Mouse (Mus musculus) naive thymus-derived CD4-positive, alpha-beta T cell, adult 2 months (primary cell): ENCODE results near the gene Siglec1.
"Not testable (repeated sequence)": the region's sequence is repeated elsewhere in the genome, so short reads cannot be mapped to it uniquely, and the experiment has no call there.

Source experiments
- DNase-seq: peaks from one replicate; pipeline ENCODE4 v3.0.0-alpha.2; 2011; ENCODE audit warnings: low read depth

The Siglec1 gene

DNA sequence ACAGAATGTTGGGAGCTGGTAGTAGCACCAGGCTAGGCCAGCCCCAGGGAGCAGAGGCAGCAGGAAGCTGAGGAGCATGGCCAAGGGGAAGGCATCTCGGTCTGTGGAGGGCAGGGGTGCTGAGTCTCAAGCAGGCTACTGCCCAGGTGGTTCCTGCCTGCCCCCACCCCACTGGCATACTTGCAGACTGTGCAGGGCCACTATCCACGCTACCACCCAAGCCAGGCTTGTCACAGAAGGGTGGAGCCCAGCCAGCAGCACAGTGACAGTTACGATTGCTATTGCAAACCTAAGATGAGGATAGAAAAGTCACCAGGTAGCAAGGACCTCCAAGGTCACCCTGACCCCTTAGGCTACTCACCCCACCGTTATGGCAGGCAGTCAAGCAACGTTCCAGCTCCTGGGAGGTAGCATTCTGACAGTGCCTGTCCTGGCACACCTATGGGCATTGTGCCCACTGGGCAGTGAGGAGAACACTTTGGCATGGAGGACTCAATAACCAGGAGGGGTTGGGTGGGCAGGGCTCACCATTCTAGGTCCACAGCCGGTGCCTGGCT is 33.6 kb downstream of the Siglec1 start:
- DNase-seq, result no peak

GRCm38 (mm10) chr2:131052043-131052442 is 34.5 kb downstream of the Siglec1 start:
- DNase-seq, result no peak

- no peak for DNase-seq
Observed at GRCm38 (mm10) chr2:131046025-131046424, 40.5 kb downstream of the Siglec1 start.

- no peak for DNase-seq
Observed at GRCm38 (mm10) chr2:131044989-131045720, 41.4 kb downstream of the Siglec1 start.

GRCm38 (mm10) chr2:131044354-131044852 is 42.2 kb downstream of the Siglec1 start:
- DNase-seq, result no peak

DNA sequence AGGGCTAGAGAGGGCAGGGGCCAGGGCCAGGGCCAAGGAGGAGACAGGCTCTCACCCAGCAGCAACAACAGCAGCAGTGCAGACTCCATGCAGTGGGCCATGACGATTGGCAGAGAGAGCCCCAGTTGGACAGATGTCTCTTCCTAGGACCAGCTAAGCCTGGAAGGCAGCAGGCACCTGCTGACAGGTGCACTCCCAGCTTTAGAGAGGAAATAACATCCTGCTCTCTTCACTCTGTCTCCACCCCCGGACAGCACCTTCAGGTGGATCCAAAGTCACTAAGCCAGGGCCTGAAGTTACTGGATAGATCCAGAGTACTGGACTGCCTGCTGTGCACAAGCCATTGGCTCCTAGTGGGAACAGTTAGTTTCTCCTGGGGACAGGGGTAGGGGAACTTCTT is 43.6 kb downstream of the Siglec1 start, which contains the start of gene Gfra4:
Gfra4 (minus strand) TSS at position 101 of the 400 bp plus-strand sequence.
- no peak for DNase-seq

- no peak for DNase-seq
Observed at GRCm38 (mm10) chr2:131040854-131041825, 45.4 kb downstream of the Siglec1 start.

GRCm38 (mm10) chr2:131038675-131039074 is 47.9 kb downstream of the Siglec1 start:
- DNase-seq, result no peak

- DNase-seq, result no peak
Observed at GRCm38 (mm10) chr2:131038197-131038596, 48.4 kb downstream of the Siglec1 start.

DNA sequence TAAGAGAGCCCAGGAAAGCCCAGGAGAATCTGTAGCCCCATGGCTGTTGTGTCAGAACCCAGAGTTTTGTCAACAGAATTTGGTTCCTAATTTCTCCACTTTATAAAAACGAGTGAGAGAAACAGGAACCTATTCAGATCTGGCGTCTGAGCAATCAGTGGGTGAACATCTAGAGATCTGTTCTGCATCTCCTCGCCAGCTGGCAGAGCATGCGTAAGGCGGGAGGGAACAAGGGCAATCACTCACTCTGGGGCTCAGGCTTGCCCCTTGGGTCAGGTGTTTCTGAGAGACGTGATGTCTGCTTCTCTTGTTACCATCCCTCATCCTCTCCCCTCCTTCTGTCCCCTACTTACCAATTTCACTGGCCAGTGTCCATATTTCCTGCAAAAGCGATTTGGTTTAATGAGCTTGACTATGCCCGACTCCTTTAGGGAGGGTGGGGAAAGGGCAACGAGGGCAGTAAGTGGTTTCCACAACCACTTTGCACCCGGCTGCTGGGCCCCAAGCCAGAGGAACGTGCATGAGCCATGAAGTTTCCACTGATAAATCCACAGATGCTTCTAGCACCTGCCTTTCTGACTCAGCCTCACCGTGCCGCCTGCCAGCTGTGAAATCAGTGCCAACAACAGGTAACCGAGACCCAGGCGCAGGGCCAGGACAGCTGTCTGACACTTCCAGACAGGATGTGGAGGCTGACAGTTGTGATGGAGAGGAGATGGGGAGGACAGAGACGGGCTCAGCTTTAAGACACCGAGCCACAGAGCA is 49.2 kb downstream of the Siglec1 start:
- no peak for DNase-seq

DNA sequence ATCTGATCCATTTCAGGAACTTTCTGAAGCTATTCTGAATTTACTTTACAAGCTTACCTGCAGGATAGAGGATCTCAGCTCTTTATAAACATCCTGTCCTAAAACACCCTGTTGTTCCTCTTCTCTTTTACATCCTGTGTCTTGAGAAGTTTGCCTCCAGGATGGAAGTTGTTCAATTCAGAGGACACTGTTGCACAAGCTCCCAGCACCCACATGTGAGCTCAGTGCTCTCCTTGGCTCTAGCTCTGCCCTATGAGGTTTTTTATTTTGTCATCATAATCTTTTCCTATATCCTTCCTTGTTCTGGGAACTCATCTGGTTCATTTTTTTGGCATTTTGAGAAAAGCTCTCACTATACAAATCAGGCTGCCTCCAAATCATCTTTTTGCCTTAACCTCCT is 49.8 kb downstream of the Siglec1 start:
- DNase-seq, result no peak

GRCm38 (mm10) chr2:131036343-131036742 is 50.2 kb downstream of the Siglec1 start:
- DNase-seq, result no peak

GRCm38 (mm10) chr2:131031406-131031805 is 55.2 kb downstream of the Siglec1 start:
- DNase-seq, result not testable (repeated sequence)

DNA sequence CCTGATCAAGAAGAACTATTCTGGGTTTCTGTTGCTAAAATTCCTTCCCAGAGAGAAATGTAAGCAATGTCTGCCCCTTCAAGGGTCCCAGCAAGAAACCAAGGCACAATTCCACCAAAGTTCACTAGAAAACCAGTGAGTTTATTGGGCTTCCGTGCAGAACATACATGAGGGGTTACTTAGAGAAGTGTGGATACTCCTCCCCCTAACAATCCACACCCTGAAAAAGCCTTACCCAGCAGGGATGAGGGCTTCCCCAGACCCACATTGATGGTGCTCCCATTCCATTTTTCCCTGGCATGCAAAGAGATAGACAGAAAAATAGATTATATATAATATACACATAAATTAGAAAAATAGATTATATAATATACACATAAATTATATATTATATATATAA is 55.6 kb downstream of the Siglec1 start:
- DNase-seq, result no peak

DNA sequence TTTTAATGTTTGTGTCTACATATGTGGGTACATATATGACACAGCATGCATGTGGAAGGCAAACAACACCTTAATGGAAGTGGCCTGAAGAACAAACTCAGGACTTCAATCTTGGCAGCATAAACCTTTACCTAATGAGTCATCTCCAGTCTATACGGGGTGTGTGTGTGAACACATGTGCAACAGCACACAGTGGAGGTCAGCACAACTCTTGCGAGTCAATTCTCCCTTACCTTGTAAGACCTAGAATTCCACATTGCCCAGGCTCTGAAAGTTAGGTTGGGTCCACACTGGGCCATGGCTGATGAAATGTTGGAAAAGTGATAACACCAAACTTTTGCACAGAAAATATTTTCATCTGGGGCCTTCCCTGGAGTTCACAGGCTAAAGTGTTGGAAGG is 56.0 kb downstream of the Siglec1 start:
- no peak for DNase-seq

DNA sequence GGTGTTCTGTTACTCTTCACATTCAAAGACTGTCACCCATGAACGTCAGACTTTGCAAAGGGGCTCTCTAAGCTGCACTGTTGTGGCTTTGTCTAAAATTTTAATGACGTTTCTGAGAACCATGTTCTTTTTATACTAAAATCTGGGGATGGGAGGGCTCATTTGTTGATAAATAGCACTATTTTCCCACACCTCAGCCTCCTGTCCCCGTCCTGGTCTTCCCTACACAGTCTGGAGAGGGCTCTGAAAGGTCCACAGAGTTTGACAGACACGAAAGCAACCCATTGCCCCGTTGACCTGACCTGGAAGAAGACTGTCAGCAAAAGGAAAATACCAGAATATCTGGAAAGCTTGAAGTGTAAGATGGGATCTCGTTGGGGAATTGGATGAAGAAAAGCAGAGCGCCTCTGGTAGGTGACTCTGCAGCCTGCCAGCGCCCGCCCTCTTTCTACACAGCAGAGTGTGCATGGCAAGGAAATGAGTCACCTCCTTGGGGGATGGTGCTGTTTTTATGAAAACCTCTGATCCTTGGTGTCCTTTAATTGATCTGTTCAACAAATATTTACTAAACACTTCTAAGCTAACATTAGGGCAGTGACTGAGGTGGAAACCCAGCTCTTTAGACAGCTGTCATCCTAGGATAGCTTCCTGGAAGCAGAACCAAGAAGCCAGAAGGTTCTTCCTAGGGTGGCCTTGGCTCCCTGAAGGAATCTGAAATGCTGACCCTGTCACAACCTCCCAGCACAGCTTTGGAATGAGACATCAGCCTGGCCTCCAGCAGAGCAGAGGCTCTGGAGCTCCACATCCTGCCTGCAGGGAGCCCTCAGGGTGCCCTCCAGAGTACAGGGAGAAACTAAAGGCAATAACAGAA is 57.3 kb downstream of the Siglec1 start:
- no peak for DNase-seq

- DNase-seq, result no peak
Observed at GRCm38 (mm10) chr2:131026941-131027340, 59.6 kb downstream of the Siglec1 start.

GRCm38 (mm10) chr2:131025230-131025629 is 61.3 kb downstream of the Siglec1 start:
- DNase-seq, result no peak
